Mouse (Mus musculus): Measurements from ENCODE around the gene Rbm20. TPM values are rescaled to one million over a fixed set of nuclear protein-coding genes. Genes with fewer than 3 reads are reported as not detected.

Rbm20 gene
- polyA plus RNA-seq, 1 experiment, result 0.22 TPM

- H3K27ac ChIP-seq (ENCODE audit: insufficient read depth, low read length), result no peak overlapping the region
- H3K36me3 ChIP-seq (ENCODE audit: control insufficient read depth, insufficient read depth, low read length), result no peaks in the 10 kb centered on the region
- WGBS, result 85% methylated on average over 17 of the region's 17 CpGs
- H3K4me3 ChIP-seq (ENCODE audit: extremely low read depth, insufficient read depth, insufficient read length), result no peak overlapping the region
- DNase-seq (ENCODE audit: low read depth in 1 of 2, low spot score in 2 of 2), result no peak
- no peaks in the 10 kb centered on the region for H3K4me1 ChIP-seq (ENCODE audit: control insufficient read depth, insufficient read depth, insufficient read length)
- H3K27me3 ChIP-seq (ENCODE audit: control insufficient read depth, insufficient read depth, low read length), result no peaks in the 10 kb centered on the region
- TF ChIP-seq CTCF (IDR thresholded peaks at IDR 0.05; ENCODE audit: extremely low read depth, insufficient read depth, insufficient read length, insufficient replicate concordance) (no peak), POLR2A (IDR thresholded peaks at IDR 0.05; ENCODE audit: low read depth, low read length) (no peak)
Observed at GRCm38 (mm10) chr19:53760125-53761101, 83.3 kb downstream of the Rbm20 start.

GRCm38 (mm10) chr19:53762749-53763438, 85.8 kb downstream of the Rbm20 start:
- no peaks in the 10 kb centered on the region for H3K36me3 ChIP-seq (ENCODE audit: control insufficient read depth, insufficient read depth, low read length)
- no peaks in the 10 kb centered on the region for H3K4me1 ChIP-seq (ENCODE audit: control insufficient read depth, insufficient read depth, insufficient read length)
- no peak overlapping the region for H3K4me3 ChIP-seq (ENCODE audit: extremely low read depth, insufficient read depth, insufficient read length)
- TF ChIP-seq POLR2A (IDR thresholded peaks at IDR 0.05; ENCODE audit: low read depth, low read length) (no peak), CTCF (IDR thresholded peaks at IDR 0.05; ENCODE audit: extremely low read depth, insufficient read depth, insufficient read length, insufficient replicate concordance) (no peak)
- no peaks in the 10 kb centered on the region for H3K27me3 ChIP-seq (ENCODE audit: control insufficient read depth, insufficient read depth, low read length)
- no peak for DNase-seq (ENCODE audit: low read depth in 1 of 2, low spot score in 2 of 2)
- H3K27ac ChIP-seq (ENCODE audit: insufficient read depth, low read length), result no peak overlapping the region
- 42% methylated on average over 8 of the region's 8 CpGs for WGBS

- H3K27ac ChIP-seq (ENCODE audit: insufficient read depth, low read length), result no peak overlapping the region
- no peak overlapping the region for H3K4me3 ChIP-seq (ENCODE audit: extremely low read depth, insufficient read depth, insufficient read length)
- no peaks in the 10 kb centered on the region for H3K4me1 ChIP-seq (ENCODE audit: control insufficient read depth, insufficient read depth, insufficient read length)
- WGBS, result 84% methylated on average over 7 of the region's 7 CpGs
- no peaks in the 10 kb centered on the region for H3K36me3 ChIP-seq (ENCODE audit: control insufficient read depth, insufficient read depth, low read length)
- TF ChIP-seq CTCF (IDR thresholded peaks at IDR 0.05; ENCODE audit: extremely low read depth, insufficient read depth, insufficient read length, insufficient replicate concordance) (no peak), POLR2A (IDR thresholded peaks at IDR 0.05; ENCODE audit: low read depth, low read length) (no peak)
- no peak for DNase-seq (ENCODE audit: low read depth in 1 of 2, low spot score in 2 of 2)
- no peaks in the 10 kb centered on the region for H3K27me3 ChIP-seq (ENCODE audit: control insufficient read depth, insufficient read depth, low read length)
Observed at GRCm38 (mm10) chr19:53764688-53765478, 87.8 kb downstream of the Rbm20 start.

GRCm38 (mm10) chr19:53768478-53768877, 91.4 kb downstream of the Rbm20 start:
- DNase-seq (ENCODE audit: low read depth in 1 of 2, low spot score in 2 of 2), result peak in 1 of 2 experiments; percentile 22
- TF ChIP-seq POLR2A (IDR thresholded peaks at IDR 0.05; ENCODE audit: low read depth, low read length) (no peak), CTCF (IDR thresholded peaks at IDR 0.05; ENCODE audit: extremely low read depth, insufficient read depth, insufficient read length, insufficient replicate concordance) (peak; percentile 30; the same call in 1 of the 2 replicates)
- Histone ChIP-seq H3K27me3 (ENCODE audit: control insufficient read depth, insufficient read depth, low read length) (no peaks in the 10 kb centered on the region), H3K36me3 (ENCODE audit: control insufficient read depth, insufficient read depth, low read length) (no peaks in the 10 kb centered on the region), H3K4me3 (ENCODE audit: extremely low read depth, insufficient read depth, insufficient read length) (no peak overlapping the region), H3K4me1 (ENCODE audit: control insufficient read depth, insufficient read depth, insufficient read length) (no peaks in the 10 kb centered on the region), H3K27ac (ENCODE audit: insufficient read depth, low read length) (no peak overlapping the region)
- WGBS, result 18% methylated on average over 3 of the region's 3 CpGs

- no peak for DNase-seq (ENCODE audit: low read depth in 1 of 2, low spot score in 2 of 2)
- TF ChIP-seq CTCF (IDR thresholded peaks at IDR 0.05; ENCODE audit: extremely low read depth, insufficient read depth, insufficient read length, insufficient replicate concordance), result no peak
- TF ChIP-seq POLR2A (IDR thresholded peaks at IDR 0.05; ENCODE audit: low read depth, low read length), result no peak
- Histone ChIP-seq H3K27me3 (ENCODE audit: control insufficient read depth, insufficient read depth, low read length) (no peaks in the 10 kb centered on the region), H3K27ac (ENCODE audit: insufficient read depth, low read length) (no peak overlapping the region), H3K4me1 (ENCODE audit: control insufficient read depth, insufficient read depth, insufficient read length) (no peaks in the 10 kb centered on the region), H3K36me3 (ENCODE audit: control insufficient read depth, insufficient read depth, low read length) (no peaks in the 10 kb centered on the region), H3K4me3 (ENCODE audit: extremely low read depth, insufficient read depth, insufficient read length) (no peak overlapping the region)
- WGBS, result 18% methylated on average over 11 of the region's 11 CpGs
Observed at GRCm38 (mm10) chr19:53773937-53774640, 97.0 kb downstream of the Rbm20 start.
